Mouse (Mus musculus) hindbrain, postnatal 0 days (tissue): ENCODE data around the gene Card19. TPM values are rescaled to one million over a fixed set of nuclear protein-coding genes. Genes with fewer than 3 reads are reported as not detected.

Experiments used
- ATAC-seq: fragments of 200-750 bp; cut with Nextera tagmentation; 2 replicates; pipeline ENCODE4 v1.8.0; 2017; ENCODE audit warnings: mild to moderate bottlenecking, moderate TSS enrichment, moderate library complexity
- DNase-seq: peaks from one replicate; pipeline ENCODE4 v3.0.0-alpha.2; 2015; ENCODE audit warnings: low spot score
- H3K27ac ChIP-seq: fragments of 300-500 bp; sonication (generic); 2 replicates; pipeline ENCODE4 v1.5.1; 2014; ENCODE audit warnings: mild to moderate bottlenecking
- H3K27me3 ChIP-seq: fragments of 300-500 bp; sonication (generic); 2 replicates; pipeline ENCODE4 v1.6.1; 2014; ENCODE audit warnings: low read length, mixed read lengths; ENCODE audit not compliant: insufficient read depth
- H3K36me3 ChIP-seq: fragments of 300-500 bp; sonication (generic); 2 replicates; pipeline ENCODE4 v1.6.1; 2014; ENCODE audit warnings: low read length, mixed read lengths; ENCODE audit not compliant: insufficient read depth
- H3K4me1 ChIP-seq: fragments of 300-500 bp; sonication (generic); 2 replicates; pipeline ENCODE4 v1.6.1; 2014; ENCODE audit warnings: antibody characterized with exemption, low read length, mixed read lengths; ENCODE audit not compliant: insufficient read depth
- H3K4me2 ChIP-seq: fragments of 300-500 bp; sonication (generic); 2 replicates; pipeline ENCODE4 v1.6.1; 2014; ENCODE audit warnings: low read depth, mild to moderate bottlenecking, low read length, moderate library complexity, mixed read lengths
- H3K4me3 ChIP-seq: fragments of 300-500 bp; sonication (generic); 2 replicates; pipeline ENCODE4 v1.5.1; 2014; ENCODE audit warnings: low read length
- H3K9ac ChIP-seq: fragments of 300-500 bp; sonication (generic); replicated peaks from 2 replicates; pipeline ENCODE4 v1.6.1; 2014; ENCODE audit warnings: mild to moderate bottlenecking, low read length, moderate library complexity, mixed read lengths
- H3K9me3 ChIP-seq: fragments of 300-500 bp; sonication (generic); 2 replicates; pipeline ENCODE4 v1.6.1; 2016; ENCODE audit warnings: low read length, mixed read lengths
- CTCF ChIP-seq: IDR thresholded peaks from 2 replicates; pipeline ENCODE4 v1.5.1; 2016; ENCODE audit warnings: antibody characterized with exemption, control low read depth, low read depth
- WGBS: fragments of 180-500 bp; shearing (Covaris S2); extraction: QIAGEN DNeasy Blood & Tissue Kit; methylation state at CpG from one replicate; pipeline ENCODE4 v1.1.7; 2014; 5-methylcytosine and 5-hydroxymethylcytosine counted together
- polyA plus RNA-seq: library from polyadenylated mRNA; unstranded; fragments of >200 nt; fragmentation: Nextera tagmentation; extraction: Ambion mirVana; gene quantifications from 2 replicates; pipeline ENCODE4 v1.2.1, GENCODE M21; 2015
- total RNA-seq: library from RNA; depleted of rRNA; stranded (reverse); fragments of >200 nt; gene quantifications from 2 replicates; pipeline ENCODE4 v1.2.3, GENCODE M21; 2014

Card19 gene
- total and polyA plus RNA-seq, 2 experiments from 2014 or later = 18.4 to 49.6 TPM

DNA sequence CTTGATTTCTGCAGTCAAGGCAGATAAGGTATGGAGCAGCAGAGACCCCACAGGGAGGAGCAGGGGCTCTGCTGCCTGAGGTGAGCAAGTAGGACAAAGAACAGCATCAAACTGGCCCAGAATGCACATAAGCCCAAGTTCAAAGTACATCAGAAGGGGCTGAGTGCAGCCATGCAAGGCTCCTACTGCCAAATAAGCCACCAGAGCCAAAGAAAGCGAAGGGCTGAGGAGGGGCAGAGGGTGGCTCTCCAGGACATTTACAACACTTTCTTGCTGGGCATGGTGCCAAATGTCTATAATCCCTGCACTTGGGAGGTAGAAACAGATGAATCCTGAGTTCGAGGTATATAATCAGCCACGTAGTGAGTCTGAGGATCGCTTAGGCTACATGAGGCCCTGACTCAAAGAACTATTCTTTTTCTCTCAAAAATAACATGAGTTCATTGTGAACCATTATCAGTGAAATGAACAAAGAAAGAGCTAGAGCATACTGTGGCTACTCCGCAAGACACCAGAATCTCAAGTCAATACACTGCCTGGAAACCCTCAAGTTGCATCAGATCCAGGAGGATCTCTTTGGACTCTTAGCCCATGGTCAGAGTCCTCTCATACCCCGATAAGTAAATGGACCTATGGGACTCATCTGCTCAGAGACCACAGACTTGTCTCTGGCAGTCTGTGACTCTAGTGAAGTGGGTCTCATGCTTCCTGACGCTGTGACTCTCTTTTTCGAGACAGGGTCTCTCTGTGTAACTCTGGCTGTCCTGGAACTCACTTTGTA, 18.1 kb upstream of the Card19 start:
- ATAC-seq (no peak), DNase-seq (peak; percentile 21)
- Histone ChIP-seq H3K27ac (no peak overlapping the region), H3K4me3 (no peak overlapping the region), H3K36me3 (no peaks in the 10 kb centered on the region), H3K4me1 (no peaks in the 10 kb centered on the region), H3K4me2 (no peak overlapping the region), H3K9ac (no peak overlapping the region), H3K27me3 (no peaks in the 10 kb centered on the region), H3K9me3 (no peaks in the 10 kb centered on the region)
- WGBS = 84% methylated on average over 8 of the region's 8 CpGs
- no peak for TF ChIP-seq CTCF

DNA sequence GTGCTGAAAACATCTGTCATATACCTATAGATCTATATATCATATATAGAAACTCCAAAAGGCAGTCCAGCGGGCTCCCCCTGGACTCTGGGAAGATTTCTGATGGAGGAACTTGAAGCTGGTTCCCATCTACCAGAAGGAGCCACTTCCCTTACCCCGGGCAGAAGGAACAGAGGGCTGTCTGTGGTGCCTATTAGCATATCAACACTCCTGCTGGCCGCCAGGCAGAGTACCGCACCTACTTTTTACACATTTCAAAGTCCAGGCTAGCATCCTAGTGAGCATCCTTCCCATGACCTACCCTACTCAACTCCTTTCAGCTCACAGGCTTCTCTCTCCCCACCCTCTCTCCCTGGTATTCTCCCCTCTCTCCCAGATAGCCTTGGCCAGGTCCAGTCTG, 9.8 kb upstream of the Card19 start:
- no peak overlapping the region for H3K4me2 ChIP-seq
- H3K9ac ChIP-seq = no peak overlapping the region
- ATAC-seq (no peak), DNase-seq (no peak)
- H3K9me3 ChIP-seq = no peaks in the 10 kb centered on the region
- no peaks in the 10 kb centered on the region for H3K36me3 ChIP-seq
- H3K4me3 ChIP-seq = no peak overlapping the region
- H3K27me3 ChIP-seq = no peaks in the 10 kb centered on the region
- H3K27ac ChIP-seq = no peak overlapping the region
- TF ChIP-seq CTCF = no peak
- WGBS = 31% methylated on average over 4 of the region's 4 CpGs
- no peaks in the 10 kb centered on the region for H3K4me1 ChIP-seq

DNA sequence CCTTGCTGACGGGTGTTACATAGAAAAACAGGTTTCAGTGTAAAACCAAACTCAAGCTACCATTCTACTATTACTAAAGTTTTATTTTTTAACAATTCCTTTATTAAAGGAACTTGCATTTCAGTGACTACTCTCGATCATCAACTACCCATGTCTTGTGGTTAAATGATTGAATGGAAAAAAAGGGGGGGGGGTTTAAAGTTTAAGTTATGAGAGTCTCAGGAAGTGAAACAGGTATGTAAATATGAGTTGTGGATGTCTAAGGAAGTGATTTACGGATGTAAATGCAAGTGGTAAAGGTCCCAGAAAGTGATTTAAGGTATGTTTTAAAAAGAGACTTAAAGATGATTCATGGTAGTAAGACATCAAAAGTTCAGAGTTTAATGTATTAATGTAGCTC, 9.3 kb upstream of the Card19 start:
- ATAC-seq = no peak
- no peak overlapping the region for H3K27ac ChIP-seq
- H3K36me3 ChIP-seq = no peaks in the 10 kb centered on the region
- no peak overlapping the region for H3K4me2 ChIP-seq
- H3K9me3 ChIP-seq = no peaks in the 10 kb centered on the region
- H3K4me3 ChIP-seq = no peak overlapping the region
- WGBS = 71% methylated on average over 3 of the region's 3 CpGs
- H3K9ac ChIP-seq = no peak overlapping the region
- no peak for DNase-seq
- no peak for TF ChIP-seq CTCF
- no peaks in the 10 kb centered on the region for H3K4me1 ChIP-seq
- H3K27me3 ChIP-seq = no peaks in the 10 kb centered on the region

DNA sequence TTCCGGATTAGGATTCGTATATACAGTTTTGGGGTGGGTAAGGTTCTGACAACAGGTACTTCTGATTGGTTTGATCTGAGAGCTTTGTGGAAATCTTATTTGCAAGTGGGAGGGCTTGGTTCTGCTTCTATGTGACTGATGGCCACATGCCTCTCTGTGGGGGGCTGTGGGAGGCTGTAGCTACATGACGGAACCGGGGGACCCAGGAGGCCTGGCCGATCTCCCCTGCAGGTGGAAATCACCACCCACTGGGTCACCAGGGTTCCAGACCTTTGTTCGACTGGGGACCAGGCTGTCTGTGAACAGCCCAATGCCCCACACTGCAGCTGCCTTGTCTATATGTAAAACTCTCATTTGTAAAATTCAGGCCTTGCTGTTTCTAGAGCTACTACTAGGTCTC, 8.9 kb upstream of the Card19 start:
- no peaks in the 10 kb centered on the region for H3K27me3 ChIP-seq
- H3K4me1 ChIP-seq = no peaks in the 10 kb centered on the region
- no peak overlapping the region for H3K4me2 ChIP-seq
- 19% methylated on average over 6 of the region's 6 CpGs for WGBS
- no peak for TF ChIP-seq CTCF
- H3K4me3 ChIP-seq = no peak overlapping the region
- H3K9ac ChIP-seq = no peak overlapping the region
- H3K36me3 ChIP-seq = no peaks in the 10 kb centered on the region
- H3K27ac ChIP-seq = no peak overlapping the region
- ATAC-seq = no peak
- no peak for DNase-seq
- H3K9me3 ChIP-seq = no peaks in the 10 kb centered on the region

DNA sequence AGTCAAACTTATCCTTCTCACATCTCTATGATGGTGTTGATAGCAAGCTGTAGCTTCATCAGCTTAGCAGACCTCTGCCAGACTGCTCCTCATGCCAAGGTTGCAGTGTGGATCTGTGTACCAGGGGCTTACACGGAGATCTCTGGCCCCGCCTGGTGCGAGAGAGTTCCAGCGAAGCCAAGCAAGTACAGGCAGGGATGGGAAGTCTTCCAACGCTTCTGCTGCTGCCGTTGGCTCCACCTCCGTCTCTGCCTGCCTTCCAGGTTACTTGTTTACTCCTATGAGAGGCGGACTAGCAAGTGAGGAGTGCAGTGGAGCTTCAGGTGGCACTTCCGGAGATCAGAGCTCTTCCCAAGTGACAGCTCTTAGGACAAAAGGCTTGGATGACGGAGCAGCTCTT, 8.5 kb upstream of the Card19 start:
- no peaks in the 10 kb centered on the region for H3K9me3 ChIP-seq
- 16% methylated on average over 10 of the region's 10 CpGs for WGBS
- H3K27me3 ChIP-seq = no peaks in the 10 kb centered on the region
- H3K4me1 ChIP-seq = no peaks in the 10 kb centered on the region
- H3K27ac ChIP-seq = no peak overlapping the region
- H3K4me2 ChIP-seq = no peak overlapping the region
- DNase-seq (peak; percentile 39), ATAC-seq (no peak; the same call in 1 of the 2 replicates)
- no peak overlapping the region for H3K9ac ChIP-seq
- no peak for TF ChIP-seq CTCF
- no peak overlapping the region for H3K4me3 ChIP-seq
- no peaks in the 10 kb centered on the region for H3K36me3 ChIP-seq

DNA sequence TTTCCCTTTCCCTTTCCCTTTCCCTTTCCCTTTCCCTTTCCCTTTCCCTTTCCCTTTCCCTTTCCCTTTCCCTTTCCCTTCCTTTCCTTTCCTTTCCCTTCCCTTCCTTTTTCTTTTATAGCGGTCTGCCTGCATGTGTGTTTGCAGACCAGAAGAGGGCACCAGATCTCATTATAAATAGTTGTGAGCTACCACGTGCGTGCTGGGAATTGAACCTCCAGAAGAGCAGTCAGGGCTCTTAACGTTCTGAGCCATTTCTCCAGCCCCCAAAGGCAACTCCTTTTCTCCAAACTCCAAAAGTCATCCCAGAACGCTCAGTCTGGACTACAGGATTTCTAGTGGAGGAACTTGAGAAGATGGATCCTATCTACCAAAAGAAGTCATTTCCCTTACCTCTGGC, 5.1 kb upstream of the Card19 start:
- Histone ChIP-seq H3K4me2 (no peak overlapping the region), H3K36me3 (no peaks in the 10 kb centered on the region), H3K4me1 (peaks cover 4% of the 10 kb centered on the region; the same call in 1 of the 2 replicates), H3K9me3 (no peaks in the 10 kb centered on the region), H3K27ac (no peak overlapping the region), H3K27me3 (no peaks in the 10 kb centered on the region), H3K9ac (no peak overlapping the region), H3K4me3 (no peak overlapping the region)
- TF ChIP-seq CTCF = peak; percentile 31
- DNase-seq (no peak), ATAC-seq (no peak)
- 22% methylated on average over 5 of the region's 5 CpGs for WGBS

DNA sequence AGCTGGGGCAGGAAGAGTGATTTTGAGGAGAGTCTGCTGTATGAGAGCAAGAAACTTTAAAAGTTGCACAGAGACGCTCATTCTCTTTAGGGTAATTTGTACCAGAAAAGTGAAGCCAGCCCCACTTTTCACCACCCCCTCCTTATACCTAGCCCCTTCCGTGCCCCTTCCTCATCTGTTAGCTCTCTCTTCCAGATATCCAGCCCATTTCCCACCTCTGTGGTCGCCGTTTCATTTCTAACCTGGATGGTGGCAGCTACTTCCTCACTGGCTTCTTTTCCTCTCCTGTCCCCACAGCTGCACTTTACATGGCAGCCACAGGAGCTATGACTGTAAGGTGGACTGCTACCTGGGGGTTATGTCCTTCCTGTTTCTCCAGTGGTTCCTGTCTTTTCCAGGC, 3.5 kb upstream of the Card19 start:
- no peak for TF ChIP-seq CTCF
- Histone ChIP-seq H3K9ac (no peak overlapping the region), H3K4me3 (no peak overlapping the region), H3K27ac (no peak overlapping the region), H3K9me3 (no peaks in the 10 kb centered on the region), H3K4me2 (no peak overlapping the region), H3K27me3 (no peaks in the 10 kb centered on the region), H3K4me1 (peaks cover 11% of the 10 kb centered on the region), H3K36me3 (no peaks in the 10 kb centered on the region)
- WGBS = 90% methylated on average over 4 of the region's 4 CpGs
- no peak for ATAC-seq
- no peak for DNase-seq
